Mouse (Mus musculus) urinary bladder, postnatal 25 days (tissue): Measurements from ENCODE around the gene Elp5.
"Not testable (repeated sequence)": the region's sequence is repeated elsewhere in the genome, so short reads cannot be mapped to it uniquely, and the experiment has no call there.

Experiments used
- DNase-seq: peaks from one replicate; pipeline ENCODE4 v3.0.0; 2022; ENCODE audit warnings: low spot score

The Elp5 gene

GRCm38 (mm10) chr11:69982225-69982624 is at the start of gene Elp5:
Elp5 (minus strand) TSS chr11:69982517.
- DNase-seq, result no peak

GRCm38 (mm10) chr11:70031321-70031670 is 49.0 kb upstream of the Elp5 start:
- DNase-seq, result no peak

GRCm38 (mm10) chr11:70030651-70031320 is 48.5 kb upstream of the Elp5 start:
- no peak for DNase-seq

- DNase-seq, result no peak
These were observed 47.7 kb upstream of the Elp5 start for GRCm38 (mm10) chr11:70029829-70030550.

GRCm38 (mm10) chr11:70029130-70029801 is 46.9 kb upstream of the Elp5 start:
- DNase-seq, result peak; percentile 56

GRCm38 (mm10) chr11:70028401-70029129 is 46.2 kb upstream of the Elp5 start:
- DNase-seq, result no peak

GRCm38 (mm10) chr11:70027397-70027796 is 45.1 kb upstream of the Elp5 start:
- DNase-seq, result no peak

GRCm38 (mm10) chr11:70026689-70027088 is 44.4 kb upstream of the Elp5 start:
- no peak for DNase-seq

GRCm38 (mm10) chr11:70024151-70024514 is 41.8 kb upstream of the Elp5 start:
- DNase-seq, result no peak

GRCm38 (mm10) chr11:70023481-70024150 is 41.3 kb upstream of the Elp5 start:
- DNase-seq, result no peak

GRCm38 (mm10) chr11:70021264-70022132 is 39.2 kb upstream of the Elp5 start:
- DNase-seq, result peak; percentile 94

- DNase-seq, result peak; percentile 52
These were observed 38.5 kb upstream of the Elp5 start for GRCm38 (mm10) chr11:70020731-70021263.

GRCm38 (mm10) chr11:70020022-70020631 is 37.8 kb upstream of the Elp5 start:
- no peak for DNase-seq

- DNase-seq, result no peak
These were observed 37.2 kb upstream of the Elp5 start for GRCm38 (mm10) chr11:70019495-70020021.

- peak; percentile 35 for DNase-seq
These were observed 36.0 kb upstream of the Elp5 start for GRCm38 (mm10) chr11:70018131-70018990.

GRCm38 (mm10) chr11:70017199-70017767 is 35.0 kb upstream of the Elp5 start:
- no peak for DNase-seq

GRCm38 (mm10) chr11:70016669-70017068 is 34.4 kb upstream of the Elp5 start, which contains the start of gene Dlg4:
Dlg4 (plus strand) TSS chr11:70016942.
- no peak for DNase-seq

GRCm38 (mm10) chr11:70016177-70016576 is 33.9 kb upstream of the Elp5 start:
- not testable (repeated sequence) for DNase-seq

- DNase-seq, result no peak
These were observed 33.4 kb upstream of the Elp5 start for GRCm38 (mm10) chr11:70015677-70016076.
